ENCODE assay signal across 9 mouse cellular contexts in the genomic region with DNA sequence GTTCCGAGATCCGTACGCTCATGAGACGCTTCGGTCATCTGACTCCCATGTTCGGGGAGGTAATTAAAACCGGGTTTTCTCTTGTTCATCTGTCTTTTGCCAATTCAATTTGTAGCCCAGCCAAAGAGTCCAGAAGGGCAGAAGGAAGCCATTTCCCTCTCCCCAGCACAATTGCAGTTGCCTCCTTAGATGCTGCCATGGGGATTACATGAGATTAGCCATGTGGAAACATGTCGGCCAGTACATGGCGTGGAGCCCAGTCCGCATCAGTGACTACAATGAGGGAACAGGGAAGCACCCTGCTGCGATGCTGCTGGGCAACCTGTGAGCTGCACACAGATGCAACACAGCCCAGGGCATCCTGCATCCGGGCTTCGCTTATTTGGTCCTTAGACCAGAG. TPM values are rescaled to one million over a fixed set of nuclear protein-coding genes. Genes with fewer than 3 reads are reported as not detected.
DNase-seq lines count a peak whose midpoint lies in the region; ATAC-seq lines count a peak whose summit lies in the region.
"Had no signal": no experiment of that assay in that cellular context is flagged by ENCODE, and none has a peak within 500 bp of the region (broad histone marks: within the 10 kb centered on the region; RNA-seq: fewer than 3 reads in every experiment).

No protein-coding gene starts in this region.

- no peaks in the 10 kb centered on the region for H3K36me3 ChIP-seq in forebrain, embryonic 16.5 days (ENCODE audit: control insufficient read depth, insufficient read depth)

- DNase-seq in heart, postnatal 10 days, result peak; percentile 5 to 10
- no peak for DNase-seq in heart, adult 18-20 months
- peak; percentile 47 to 61 for DNase-seq in right cerebral cortex, postnatal 10 days (ENCODE audit: low spot score in 2 of 2)
- no peak for DNase-seq in right cerebral cortex, adult 18-20 months
- peak; percentile 43 for DNase-seq in retina, postnatal 7 days (ENCODE audit: low read depth, low spot score)
- no peak for DNase-seq in frontal cortex, postnatal 36 days (ENCODE audit: low spot score in 2 of 2)
- DNase-seq in lung, postnatal 36 days, result no peak
- DNase-seq: lung, embryonic 14.5 days had no signal

- H3K4me3 ChIP-seq in forebrain, embryonic 16.5 days (replicated peaks; ENCODE audit: low read length), result no peak overlapping the region

- no peak overlapping the region for H3K9ac ChIP-seq in forebrain, embryonic 16.5 days (replicated peaks; ENCODE audit: low read depth, low read length)
- H3K9ac ChIP-seq: lung, embryonic 14.5 days had no signal

- H3K9me3 ChIP-seq in forebrain, embryonic 16.5 days (ENCODE audit: control insufficient read depth, low read length), result no peaks in the 10 kb centered on the region

- WGBS in forebrain, embryonic 16.5 days, result 71% methylated on average over 13 of the region's 13 CpGs

- H3K4me1 ChIP-seq in forebrain, embryonic 16.5 days (replicated peaks; ENCODE audit: control insufficient read depth, insufficient read depth, low read length), result peaks cover 5% of the 10 kb centered on the region; the same call in 1 of the 2 replicates

- H3K4me2 ChIP-seq in forebrain, embryonic 16.5 days (ENCODE audit: low read length), result no peak overlapping the region
- H3K4me2 ChIP-seq: lung, embryonic 14.5 days had no signal

- intact Hi-C loops in heart, postnatal 10 days (cut with DNase I), result no loop called here

- ATAC-seq in forebrain, embryonic 16.5 days, result peak; percentile 20; the same call in 1 of the 2 replicates

- no peaks in the 10 kb centered on the region for H3K27me3 ChIP-seq in forebrain, embryonic 16.5 days (replicated peaks; ENCODE audit: control insufficient read depth, insufficient read depth, low read length)

- H3K27ac ChIP-seq in forebrain, embryonic 16.5 days (ENCODE audit: low read length), result no peak overlapping the region

RNA-seq across cellular contexts. Expression of a gene that starts 23.2 kb away (rescaled TPM):
- total RNA-seq in heart, postnatal 10 days (2021), result 1 to 10 TPM; 2.8 to 2.9 TPM
- 1 to 10 TPM; 7.4 to 8.4 TPM for total RNA-seq in heart, adult 18-20 months (2021)
- not detected in 2 replicates for polyA plus RNA-seq in forebrain, embryonic 16.5 days (2015; fragmentation: Nextera tagmentation; extraction: Ambion mirVana)

Comparison
In these comparisons a context has a peak if more than half of its experiments do, and no peak if none do; other contexts are left out.
1. DNase-seq: peak in heart, postnatal 10 days (2 of 2), right cerebral cortex, postnatal 10 days (2 of 2) and retina, postnatal 7 days (single experiment); none in heart, adult 18-20 months (0 of 2), right cerebral cortex, adult 18-20 months (single experiment), frontal cortex, postnatal 36 days (0 of 2) and lung, postnatal 36 days (single experiment).